Mouse (Mus musculus) CH12.LX (cell line): ENCODE data around the gene Krt16. TPM values are rescaled to one million over a fixed set of nuclear protein-coding genes. Genes with fewer than 3 reads are reported as not detected.

Experiments used
- DNase-seq: peaks from one replicate; pipeline ENCODE4 v3.0.0-alpha.2; 2013; ENCODE audit errors: extremely low read depth
- H3K27ac ChIP-seq: 2 replicates; pipeline ENCODE4 v1.5.1; 2012; ENCODE audit warnings: low read depth, mild to moderate bottlenecking, control low read depth, moderate library complexity; ENCODE audit not compliant: insufficient read depth
- H3K27me3 ChIP-seq: replicated peaks from 2 replicates; pipeline ENCODE3; 2012; ENCODE audit warnings: inconsistent platforms
- H3K36me3 ChIP-seq, 2 experiments: replicated peaks in 1 of 2; 2 replicates each; pipeline versions ENCODE3 to v1.6.1; 2012; ENCODE audit warnings: inconsistent platforms in 1 of 2, low read length in 1 of 2, mild to moderate bottlenecking in 1 of 2, mixed read lengths in 1 of 2, moderate library complexity in 1 of 2; ENCODE audit not compliant: control insufficient read depth in 1 of 2, insufficient read depth in 1 of 2
- H3K4me1 ChIP-seq, 2 experiments: 2 replicates each; pipeline ENCODE4 v1.6.1; 2012; ENCODE audit warnings: inconsistent platforms in 1 of 2, moderate library complexity in 1 of 2; ENCODE audit not compliant: insufficient read depth in 2 of 2, control insufficient read depth in 1 of 2
- H3K4me2 ChIP-seq: 2 replicates; pipeline ENCODE4 v1.6.1; 2012; ENCODE audit warnings: low read depth, mild to moderate bottlenecking, control low read depth; ENCODE audit not compliant: poor library complexity, insufficient read depth, severe bottlenecking
- H3K4me3 ChIP-seq, 3 experiments: fragments of 150-350 bp in 1 of 3; sonication (generic) in 1 of 3; replicated peaks in 1 of 3; 2 replicates each; pipeline versions ENCODE3 to v1.5.1; 2011 to 2012; ENCODE audit warnings: low read depth in 2 of 3, low read length in 2 of 3, mild to moderate bottlenecking in 2 of 3, moderate library complexity in 2 of 3, control low read depth in 1 of 3, improper control_type of control experiment in 1 of 3, inconsistent platforms in 1 of 3, mixed read lengths in 1 of 3; ENCODE audit not compliant: poor library complexity in 1 of 3
- H3K79me2 ChIP-seq: replicated peaks from 2 replicates; pipeline ENCODE4 v1.6.1; 2012; ENCODE audit warnings: mild to moderate bottlenecking, moderate library complexity; ENCODE audit not compliant: control insufficient read depth, poor library complexity, insufficient read depth, severe bottlenecking; ENCODE audit errors: extremely low read depth
- H3K9ac ChIP-seq: 2 replicates; pipeline ENCODE4 v1.6.1; 2012; ENCODE audit warnings: low read depth, mild to moderate bottlenecking, control low read depth, moderate library complexity; ENCODE audit not compliant: insufficient read depth
- H3K9me3 ChIP-seq: replicated peaks from 2 replicates; pipeline ENCODE3; 2012; ENCODE audit warnings: low read length, inconsistent platforms, mixed read lengths
- BHLHE40 ChIP-seq: IDR thresholded peaks from 2 replicates; pipeline ENCODE4 v1.6.1; 2011; ENCODE audit warnings: mild to moderate bottlenecking, low read depth, low read length, improper control_type of control experiment
- CHD1 ChIP-seq: IDR thresholded peaks from 2 replicates; pipeline ENCODE4 v1.6.1; 2012; ENCODE audit warnings: low read depth, low read length, improper control_type of control experiment, inconsistent platforms
- CHD2 ChIP-seq: IDR thresholded peaks from 2 replicates; pipeline ENCODE4 v1.6.1; 2011; ENCODE audit warnings: low read length, improper control_type of control experiment
- CTCF ChIP-seq, 2 experiments: IDR thresholded peaks in 1 of 2; conservative IDR thresholded peaks in 1 of 2; 2 replicates each; pipeline ENCODE4 v1.5.1; 2011 to 2012; ENCODE audit warnings: low read depth in 2 of 2, low read length in 2 of 2, improper control_type of control experiment in 1 of 2, inconsistent platforms in 1 of 2, mild to moderate bottlenecking in 1 of 2, moderate library complexity in 1 of 2
- E2F4 ChIP-seq: IDR thresholded peaks from 2 replicates; pipeline ENCODE4 v1.6.1; 2011; ENCODE audit warnings: low read depth, low read length, improper control_type of control experiment; ENCODE audit not compliant: insufficient replicate concordance
- ELF1 ChIP-seq: IDR thresholded peaks from 2 replicates; pipeline ENCODE4 v1.6.1; 2014; ENCODE audit warnings: low read depth, mild to moderate bottlenecking, inconsistent platforms, low read length, improper control_type of control experiment
- EP300 ChIP-seq: IDR thresholded peaks from 2 replicates; pipeline ENCODE4 v1.6.1; 2011; ENCODE audit warnings: low read length, improper control_type of control experiment
- ETS1 ChIP-seq: conservative IDR thresholded peaks from 2 replicates; pipeline ENCODE4 v1.6.1; 2012; ENCODE audit warnings: low read depth, mild to moderate bottlenecking, inconsistent platforms, low read length, improper control_type of control experiment, moderate library complexity
- GABPA ChIP-seq: IDR thresholded peaks from 2 replicates; pipeline ENCODE4 v1.6.1; 2012; ENCODE audit warnings: low read depth, low read length, improper control_type of control experiment, inconsistent platforms; ENCODE audit not compliant: insufficient replicate concordance
- HCFC1 ChIP-seq: IDR thresholded peaks from 2 replicates; pipeline ENCODE4 v1.6.1; 2012; ENCODE audit warnings: low read depth, mild to moderate bottlenecking, inconsistent platforms, low read length, improper control_type of control experiment
- IRF4 ChIP-seq: IDR thresholded peaks from 2 replicates; pipeline ENCODE4 v1.6.1; 2014; ENCODE audit warnings: low read depth, mild to moderate bottlenecking, inconsistent platforms, low read length, improper control_type of control experiment
- JUND ChIP-seq: conservative IDR thresholded peaks from 2 replicates; pipeline ENCODE4 v1.6.1; 2011; ENCODE audit warnings: low read depth, low read length, improper control_type of control experiment
- KAT2A ChIP-seq: IDR thresholded peaks from 2 replicates; pipeline ENCODE4 v1.6.1; 2012; ENCODE audit warnings: low read length, improper control_type of control experiment, inconsistent platforms; ENCODE audit not compliant: insufficient replicate concordance
- MAFK ChIP-seq: IDR thresholded peaks from 2 replicates; pipeline ENCODE4 v1.6.1; 2011; ENCODE audit warnings: low read length, improper control_type of control experiment; ENCODE audit not compliant: insufficient replicate concordance
- MAX ChIP-seq: IDR thresholded peaks from 2 replicates; pipeline ENCODE4 v1.6.1; 2011; ENCODE audit warnings: low read length, improper control_type of control experiment
- MAZ ChIP-seq: IDR thresholded peaks from 2 replicates; pipeline ENCODE4 v1.6.1; 2012; ENCODE audit warnings: low read depth, mild to moderate bottlenecking, inconsistent platforms, low read length, improper control_type of control experiment, moderate library complexity
- MEF2A ChIP-seq: IDR thresholded peaks from 2 replicates; pipeline ENCODE4 v1.6.1; 2014; ENCODE audit warnings: low read depth, mild to moderate bottlenecking, inconsistent platforms, low read length, improper control_type of control experiment, borderline replicate concordance
- MXI1 ChIP-seq: IDR thresholded peaks from 2 replicates; pipeline ENCODE4 v1.6.1; 2011; ENCODE audit warnings: mild to moderate bottlenecking, low read depth, low read length, improper control_type of control experiment
- NRF1 ChIP-seq: IDR thresholded peaks from 2 replicates; pipeline ENCODE4 v1.6.1; 2014; ENCODE audit warnings: low read depth, mild to moderate bottlenecking, inconsistent platforms, low read length, improper control_type of control experiment, moderate library complexity
- PAX5 ChIP-seq: IDR thresholded peaks from 2 replicates; pipeline ENCODE4 v1.6.1; 2012; ENCODE audit warnings: low read length, inconsistent platforms, mixed read lengths
- POLR2A ChIP-seq: IDR thresholded peaks from 2 replicates; pipeline ENCODE4 v1.6.1; 2011; ENCODE audit warnings: low read depth, mild to moderate bottlenecking, improper control_type of control experiment, low read length
- POLR2AphosphoS2 ChIP-seq: IDR thresholded peaks from 2 replicates; pipeline ENCODE4 v1.6.1; 2011; ENCODE audit warnings: low read depth, low read length, improper control_type of control experiment
- RAD21 ChIP-seq: IDR thresholded peaks from 2 replicates; pipeline ENCODE4 v1.6.1; 2011; ENCODE audit warnings: low read depth, mild to moderate bottlenecking, low read length, improper control_type of control experiment, moderate library complexity
- RCOR1 ChIP-seq: conservative IDR thresholded peaks from 2 replicates; pipeline ENCODE4 v1.6.1; 2012; ENCODE audit warnings: low read depth, mild to moderate bottlenecking, inconsistent platforms, low read length, improper control_type of control experiment
- SMC3 ChIP-seq: IDR thresholded peaks from 2 replicates; pipeline ENCODE4 v1.6.1; 2011; ENCODE audit warnings: low read depth, low read length, improper control_type of control experiment
- TBP ChIP-seq: conservative IDR thresholded peaks from 2 replicates; pipeline ENCODE4 v1.6.1; 2011; ENCODE audit warnings: low read depth, low read length, improper control_type of control experiment
- TCF12 ChIP-seq: IDR thresholded peaks from 2 replicates; pipeline ENCODE4 v1.6.1; 2014; ENCODE audit warnings: low read depth, mild to moderate bottlenecking, inconsistent platforms, low read length, improper control_type of control experiment
- UBTF ChIP-seq: IDR thresholded peaks from 2 replicates; pipeline ENCODE4 v1.6.1; 2012; ENCODE audit warnings: low read depth, mild to moderate bottlenecking, inconsistent platforms, low read length, improper control_type of control experiment, moderate library complexity
- USF2 ChIP-seq: conservative IDR thresholded peaks from 2 replicates; pipeline ENCODE4 v1.6.1; 2011; ENCODE audit warnings: low read depth, low read length, improper control_type of control experiment
- ZC3H11A ChIP-seq: IDR thresholded peaks from 2 replicates; pipeline ENCODE4 v1.6.1; 2012; ENCODE audit warnings: low read depth, mild to moderate bottlenecking, inconsistent platforms, low read length, improper control_type of control experiment
- ZKSCAN1 ChIP-seq: IDR thresholded peaks from 2 replicates; pipeline ENCODE4 v1.6.1; 2012; ENCODE audit warnings: low read depth, inconsistent platforms, low read length, improper control_type of control experiment, borderline replicate concordance
- ZMIZ1 ChIP-seq: IDR thresholded peaks from 2 replicates; pipeline ENCODE4 v1.6.1; 2012; ENCODE audit warnings: low read depth, mild to moderate bottlenecking, inconsistent platforms, low read length, improper control_type of control experiment
- ZNF384 ChIP-seq: IDR thresholded peaks from 2 replicates; pipeline ENCODE4 v1.6.1; 2012; ENCODE audit warnings: low read depth, low read length, improper control_type of control experiment, inconsistent platforms
- dilution Hi-C: fragments of 300-500 bp; cut with MboI; formaldehyde crosslinking; loops from 2 replicates; pipeline ENCODE4 v1.14.3; 2020; ENCODE audit warnings: low sequenced_read_pairs; ENCODE audit not compliant: extremely low pct_unique_long_range_greater_than_20kb, extremely low pct_ligation_motif_present
- in situ Hi-C: fragments of 300-500 bp; cut with MboI; formaldehyde crosslinking; loops from 3 replicates; pipeline ENCODE4 v1.14.3; 2019; ENCODE audit warnings: low sequenced_read_pairs, low pct_ligation_motif_present, low pct_unique_long_range_greater_than_20kb, mixed read lengths
- polyA plus RNA-seq: library from polyadenylated mRNA; unstranded; fragments of >175 nt; gene quantifications from 2 replicates; pipeline ENCODE4 v1.2.1, GENCODE M21; 2012; ENCODE audit warnings: low read depth; ENCODE audit not compliant: insufficient read length
- total RNA-seq, 2 experiments: library from RNA; depleted of rRNA; stranded (reverse); fragments of 300-350 nt in 1 of 2; fragments of >200 nt in 1 of 2; gene quantifications; 2 replicates each; pipeline ENCODE4 v1.2.3; 2012 to 2014

Gene Krt16
- total and polyA plus RNA-seq, 3 experiments: 0.08 TPM; not detected in 2

GRCm38 (mm10) chr11:100259079-100259478 is 10.4 kb upstream of the Krt16 start:
- H3K27ac ChIP-seq: no peak overlapping the region
- no peak overlapping the region for H3K4me3 ChIP-seq
- TF ChIP-seq RCOR1 (no peak), BHLHE40 (no peak), ZC3H11A (no peak)
- dilution Hi-C loops (no loop called here), in situ Hi-C loops (no loop called here)
- no peaks in the 10 kb centered on the region for H3K36me3 ChIP-seq
- peaks cover 11 to 38% of the 10 kb centered on the region in 2 experiments for H3K4me1 ChIP-seq
- DNase-seq: no peak
- no peak overlapping the region for H3K4me2 ChIP-seq
- no peak overlapping the region for H3K9ac ChIP-seq
- H3K9me3 ChIP-seq: no peaks in the 10 kb centered on the region
- no peaks in the 10 kb centered on the region for H3K79me2 ChIP-seq
- H3K27me3 ChIP-seq: peaks cover 100% of the 10 kb centered on the region

GRCm38 (mm10) chr11:100257967-100258366 is 9.3 kb upstream of the Krt16 start:
- Histone ChIP-seq H3K9me3 (no peaks in the 10 kb centered on the region), H3K27me3 (peaks cover 100% of the 10 kb centered on the region), H3K4me2 (0 out of 2 replicates have a peak overlapping the region, but pooled peaks have one; percentile 3), H3K27ac (no peak overlapping the region), H3K4me3 (peak overlapping the region in 1 of 3 experiments; percentile 11), H3K79me2 (no peaks in the 10 kb centered on the region), H3K36me3 (no peaks in the 10 kb centered on the region), H3K9ac (no peak overlapping the region), H3K4me1 (peaks cover 10 to 32% of the 10 kb centered on the region in 2 experiments)
- no peak for TF ChIP-seq RAD21
- TF ChIP-seq CHD2: no peak
- TF ChIP-seq ETS1: no peak
- TF ChIP-seq PAX5: no peak
- TF ChIP-seq JUND: no peak
- TF ChIP-seq ELF1: no peak
- TF ChIP-seq IRF4: peak; percentile 59; the same call in 1 of the 2 replicates
- TF ChIP-seq MEF2A: no peak
- TF ChIP-seq POLR2A: no peak
- TF ChIP-seq TCF12: peak; percentile 50; the same call in 1 of the 2 replicates
- TF ChIP-seq TBP: no peak
- no peak for TF ChIP-seq POLR2AphosphoS2
- no peak for TF ChIP-seq NRF1
- TF ChIP-seq MAFK: no peak
- no peak for TF ChIP-seq KAT2A
- no peak for TF ChIP-seq MAX
- no peak for TF ChIP-seq ZMIZ1
- TF ChIP-seq GABPA: no peak
- TF ChIP-seq HCFC1: no peak
- TF ChIP-seq EP300: peak; percentile 38; the same call in 1 of the 2 replicates
- TF ChIP-seq E2F4: no peak
- TF ChIP-seq MXI1: no peak
- TF ChIP-seq USF2: no peak
- no peak for TF ChIP-seq ZC3H11A
- TF ChIP-seq ZKSCAN1: no peak
- no peak for TF ChIP-seq MAZ
- no peak for TF ChIP-seq UBTF
- TF ChIP-seq ZNF384: no peak
- no peak for TF ChIP-seq SMC3
- TF ChIP-seq CTCF (conservative IDR thresholded peaks at IDR 0.05 in 1 of 2, IDR thresholded peaks at IDR 0.05 in 1 of 2; ENCODE audit: low read depth in 2 of 2, low read length in 2 of 2): no peak
- peak; percentile 90 for TF ChIP-seq CHD1
- dilution Hi-C loops: no loop called here
- in situ Hi-C loops: no loop called here
- DNase-seq: peak; percentile 6
